8 mouse cellular contexts compared by ENCODE assay signal in the genomic region with DNA sequence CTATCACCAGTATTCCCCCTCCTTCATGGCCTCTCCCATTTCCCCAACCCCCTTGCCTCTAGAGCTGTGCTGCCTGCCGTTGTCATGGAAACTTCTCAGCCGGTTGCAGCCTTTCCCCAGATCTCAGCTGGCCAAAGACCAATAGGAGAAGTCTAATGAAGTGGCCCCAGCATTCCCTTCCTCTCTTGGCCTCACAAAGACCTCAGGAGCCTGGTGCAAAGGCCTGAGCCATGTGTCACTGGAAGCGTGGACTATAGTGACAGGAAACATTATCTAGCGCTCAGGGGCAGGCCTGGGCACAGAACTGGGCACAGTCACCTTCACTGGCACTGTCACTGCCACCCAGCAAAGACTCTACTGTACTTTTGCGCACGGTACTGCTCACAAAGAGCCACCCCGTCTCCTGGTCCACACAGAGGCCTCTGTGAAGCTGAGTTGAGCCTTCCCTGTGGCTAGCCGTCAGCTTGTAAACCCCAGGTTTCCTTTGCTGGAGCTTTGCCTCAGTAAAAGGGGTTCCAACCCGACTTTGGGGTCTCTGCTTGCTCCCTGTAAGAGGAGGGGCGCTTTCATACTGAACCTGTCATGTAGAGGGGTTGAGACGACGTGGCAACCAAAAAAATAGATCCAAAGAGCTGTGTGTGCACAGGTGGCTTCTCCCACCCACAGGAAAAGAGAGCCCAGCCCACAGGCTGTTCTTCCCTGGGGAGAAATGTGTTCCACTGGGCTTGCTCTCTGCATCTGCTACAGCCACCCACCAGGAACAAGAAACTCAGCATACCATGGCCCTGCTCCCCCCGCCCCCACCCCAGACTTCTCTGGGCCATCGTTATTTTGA.
A peak's percentile ranks its signal among the peaks of the same experiment; 100 is the strongest.
DNase-seq lines count a peak whose midpoint lies in the region; ATAC-seq and TF ChIP-seq lines count a peak whose summit lies in the region.

No protein-coding gene starts in this region.

- H3K36me3 ChIP-seq in kidney, embryonic 14.5 days (ENCODE audit: control insufficient read depth, insufficient read depth, low read length): no peaks in the 10 kb centered on the region
- H3K36me3 ChIP-seq in neural tube, embryonic 15.5 days: no peaks in the 10 kb centered on the region

- H3K9ac ChIP-seq in kidney, embryonic 14.5 days (ENCODE audit: low read depth, low read length): no peak overlapping the region
- no peak overlapping the region for H3K9ac ChIP-seq in neural tube, embryonic 15.5 days (replicated peaks)

- 54% methylated on average over 14 of the region's 14 CpGs for WGBS in kidney, embryonic 14.5 days
- 33% methylated on average over 14 of the region's 14 CpGs for WGBS in neural tube, embryonic 15.5 days

- H3K4me1 ChIP-seq in kidney, embryonic 14.5 days (ENCODE audit: control insufficient read depth, insufficient read depth, low read length): peaks cover 6% of the 10 kb centered on the region
- H3K4me1 ChIP-seq in neural tube, embryonic 15.5 days: peaks cover 32% of the 10 kb centered on the region

- H3K27ac ChIP-seq in kidney, embryonic 14.5 days (ENCODE audit: low read depth, low read length): no peak overlapping the region
- H3K27ac ChIP-seq in left cerebral cortex, adult 2 months: peak overlapping the region; percentile 82
- peak overlapping the region; percentile 73 for H3K27ac ChIP-seq in neural tube, embryonic 15.5 days (replicated peaks)

- peak; percentile 78; the same call in 1 of the 2 replicates for ATAC-seq in kidney, embryonic 14.5 days (ENCODE audit: low FRiP score, low TSS enrichment)
- peak; percentile 82 for ATAC-seq in frontal cortex, adult (ENCODE audit: low TSS enrichment)
- ATAC-seq in neural tube, embryonic 15.5 days (ENCODE audit: low FRiP score): peak; percentile 89

- intact Hi-C loops in left cerebral cortex, adult 2 months (cut with DNase I): loop anchor here (1.0 to 5.0 kb wide), 3 partner anchors 40 to 347 kb away; a partner anchor contains a TSS
- intact Hi-C loops in heart, postnatal 25 days (cut with DNase I): no loop called here

- no peak overlapping the region for H3K4me2 ChIP-seq in kidney, embryonic 14.5 days (replicated peaks; ENCODE audit: low read depth, low read length)
- no peak overlapping the region for H3K4me2 ChIP-seq in neural tube, embryonic 15.5 days

- no peak for DNase-seq in kidney, adult 18-20 months
- DNase-seq in left cerebral cortex, adult 2 months (ENCODE audit: extremely low spot score in 1 of 2, low spot score in 2 of 2): peak; percentile 46 to 52
- DNase-seq in liver: no peak
- DNase-seq in heart, postnatal 25 days (ENCODE audit: low spot score): no peak
- DNase-seq in spleen, postnatal 10 days (ENCODE audit: low spot score in 2 of 2): no peak

- H3K27me3 ChIP-seq in kidney, embryonic 14.5 days (ENCODE audit: control insufficient read depth, insufficient read depth, low read length): no peaks in the 10 kb centered on the region
- no peaks in the 10 kb centered on the region for H3K27me3 ChIP-seq in neural tube, embryonic 15.5 days (replicated peaks)

- H3K9me3 ChIP-seq in kidney, embryonic 14.5 days (ENCODE audit: control insufficient read depth, low read length): no peaks in the 10 kb centered on the region
- no peaks in the 10 kb centered on the region for H3K9me3 ChIP-seq in neural tube, embryonic 15.5 days (replicated peaks)

- TF ChIP-seq CTCF in left cerebral cortex, adult 2 months (IDR thresholded peaks at IDR 0.05): no peak

- H3K4me3 ChIP-seq in kidney, embryonic 14.5 days (ENCODE audit: low read length): no peak overlapping the region
- H3K4me3 ChIP-seq in left cerebral cortex, adult 2 months: no peak overlapping the region
- no peak overlapping the region for H3K4me3 ChIP-seq in neural tube, embryonic 15.5 days (replicated peaks)

Comparison
In these comparisons a context has a peak if more than half of its experiments do, and no peak if none do; other contexts are left out.
1. DNase-seq: peak in left cerebral cortex, adult 2 months (2 of 2); none in kidney, adult 18-20 months (single experiment), liver (single experiment), heart, postnatal 25 days (single experiment) and spleen, postnatal 10 days (0 of 2).
2. Peak in every context shown above with its lines, with median percentiles within 50 percentile points of each other: ATAC-seq.